7 mouse cellular contexts compared by ENCODE assay signal in genomic region chr10:62506019-62506556, GRCm38 (mm10). TPM values are rescaled to one million over a fixed set of nuclear protein-coding genes. Genes with fewer than 3 reads are reported as not detected.
DNase-seq lines count a peak whose midpoint lies in the region; ATAC-seq lines count a peak whose summit lies in the region.

No protein-coding gene starts in this region.

- peak overlapping the region; percentile 76 for H3K27ac ChIP-seq in liver, embryonic 16.5 days (ENCODE audit: low read length)
- H3K27ac ChIP-seq in hindbrain, embryonic 14.5 days: no peak overlapping the region

- 18% methylated on average over 17 of the region's 17 CpGs for WGBS in liver, embryonic 16.5 days (ENCODE audit: insufficient replicate concordance)
- WGBS in hindbrain, embryonic 14.5 days: 88% methylated on average over 17 of the region's 17 CpGs

- H3K4me1 ChIP-seq in liver, embryonic 16.5 days (ENCODE audit: control insufficient read depth, low read depth, low read length): peaks cover 56% of the 10 kb centered on the region
- H3K4me1 ChIP-seq in hindbrain, embryonic 14.5 days (replicated peaks; ENCODE audit: control insufficient read depth, insufficient read depth, low read length): no peaks in the 10 kb centered on the region

- ATAC-seq in activated CD4-positive, CD25-positive, alpha-beta regulatory T cell, adult 4 months: peak; percentile 49
- ATAC-seq in liver, embryonic 16.5 days (ENCODE audit: low read depth): peak; percentile 49
- no peak for ATAC-seq in hindbrain, embryonic 14.5 days (ENCODE audit: low FRiP score)

- H3K27me3 ChIP-seq in liver, embryonic 16.5 days (ENCODE audit: control insufficient read depth, insufficient read depth, low read depth, low read length): no peaks in the 10 kb centered on the region
- peaks cover 7% of the 10 kb centered on the region for H3K27me3 ChIP-seq in hindbrain, embryonic 14.5 days (ENCODE audit: control insufficient read depth, insufficient read depth, low read length)

- peak overlapping the region; percentile 44 for H3K9ac ChIP-seq in liver, embryonic 16.5 days (ENCODE audit: low read depth, low read length)
- H3K9ac ChIP-seq in hindbrain, embryonic 14.5 days: no peak overlapping the region

- DNase-seq in CD4-positive, CD25-positive, alpha-beta regulatory T cell, adult 2 months (ENCODE audit: low read depth, low spot score): peak; percentile 88
- DNase-seq in spleen, adult 12 weeks (ENCODE audit: low spot score): peak; percentile 60
- DNase-seq in Muller cell, postnatal 12 days (ENCODE audit: inconsistent ontology term): no peak
- DNase-seq in hindbrain, embryonic 14.5 days (ENCODE audit: low spot score): no peak
- no peak for DNase-seq in neural tube, embryonic 10.5 days (ENCODE audit: extremely low spot score, low spot score)

- H3K36me3 ChIP-seq in liver, embryonic 16.5 days (ENCODE audit: control insufficient read depth, insufficient read depth): no peaks in the 10 kb centered on the region
- no peaks in the 10 kb centered on the region for H3K36me3 ChIP-seq in hindbrain, embryonic 14.5 days (replicated peaks; ENCODE audit: control insufficient read depth, insufficient read depth)

- peak overlapping the region; percentile 34 for H3K4me3 ChIP-seq in liver, embryonic 16.5 days (ENCODE audit: low read depth, low read length)
- no peak overlapping the region for H3K4me3 ChIP-seq in hindbrain, embryonic 14.5 days (replicated peaks; ENCODE audit: low read length)

- H3K9me3 ChIP-seq in liver, embryonic 16.5 days (replicated peaks; ENCODE audit: control insufficient read depth, low read length): no peaks in the 10 kb centered on the region
- H3K9me3 ChIP-seq in hindbrain, embryonic 14.5 days (ENCODE audit: control insufficient read depth, low read length): no peaks in the 10 kb centered on the region

- peak overlapping the region; percentile 79 for H3K4me2 ChIP-seq in liver, embryonic 16.5 days (ENCODE audit: low read depth, low read length)
- H3K4me2 ChIP-seq in hindbrain, embryonic 14.5 days (replicated peaks): no peak overlapping the region

RNA-seq across cellular contexts. Expression of gene Vps26a, which starts 19.5 kb away (rescaled TPM):
- 10 to 100 TPM; 68.8 to 72.1 TPM for polyA plus RNA-seq in activated CD4-positive, CD25-positive, alpha-beta regulatory T cell, adult 4 months (2017; shearing (Covaris generic))
- 38.0 and 44.0 TPM in 2 replicates for polyA plus RNA-seq in liver, embryonic 16.5 days (2015; fragmentation: Nextera tagmentation; extraction: Ambion mirVana)
- polyA plus RNA-seq in hindbrain, embryonic 14.5 days (2014; fragmentation: Nextera tagmentation; extraction: Ambion mirVana): 60.3 and 65.7 TPM in 2 replicates

RNA-seq across cellular contexts. Expression of gene Srgn, which starts 21.2 kb away (rescaled TPM):
- polyA plus RNA-seq in activated CD4-positive, CD25-positive, alpha-beta regulatory T cell, adult 4 months (2017; shearing (Covaris generic)): 1,000 to 10,000 TPM; 1,983 to 1,991 TPM
- 62.1 and 65.8 TPM in 2 replicates for polyA plus RNA-seq in liver, embryonic 16.5 days (2015; fragmentation: Nextera tagmentation; extraction: Ambion mirVana)
- polyA plus RNA-seq in hindbrain, embryonic 14.5 days (2014; fragmentation: Nextera tagmentation; extraction: Ambion mirVana): 11.5 and 13.8 TPM in 2 replicates

RNA-seq across cellular contexts. Expression of gene Supv3l1, which starts 56.5 kb away (rescaled TPM):
- 1 to 10 TPM; 9.0 to 10.0 TPM for polyA plus RNA-seq in activated CD4-positive, CD25-positive, alpha-beta regulatory T cell, adult 4 months (2017; shearing (Covaris generic))
- 11.4 and 11.6 TPM in 2 replicates for polyA plus RNA-seq in liver, embryonic 16.5 days (2015; fragmentation: Nextera tagmentation; extraction: Ambion mirVana)
- polyA plus RNA-seq in hindbrain, embryonic 14.5 days (2014; fragmentation: Nextera tagmentation; extraction: Ambion mirVana): 18.8 and 20.5 TPM in 2 replicates

RNA-seq across cellular contexts. Expression of gene 4930507D05Rik, which starts 56.8 kb away (rescaled TPM):
- polyA plus RNA-seq in activated CD4-positive, CD25-positive, alpha-beta regulatory T cell, adult 4 months (2017; shearing (Covaris generic)): not detected
- 0.08 and 0.09 TPM in 2 replicates for polyA plus RNA-seq in liver, embryonic 16.5 days (2015; fragmentation: Nextera tagmentation; extraction: Ambion mirVana)
- polyA plus RNA-seq in hindbrain, embryonic 14.5 days (2014; fragmentation: Nextera tagmentation; extraction: Ambion mirVana): 1.3 and 1.8 TPM in 2 replicates

Comparison
In these comparisons a context has a peak if more than half of its experiments do, and no peak if none do; other contexts are left out.
1. DNase-seq: peak in CD4-positive, CD25-positive, alpha-beta regulatory T cell, adult 2 months (single experiment) and spleen, adult 12 weeks (single experiment); none in Muller cell, postnatal 12 days (single experiment), hindbrain, embryonic 14.5 days (single experiment) and neural tube, embryonic 10.5 days (single experiment).
2. RNA of gene Srgn, which starts 21.2 kb away (polyA plus RNA-seq): 1,983 to 1,991 TPM in activated CD4-positive, CD25-positive, alpha-beta regulatory T cell, adult 4 months; 62.1 to 65.8 TPM in liver, embryonic 16.5 days and 11.5 to 13.8 TPM in hindbrain, embryonic 14.5 days; every median in the first group is over 10 times any median in the second.